Mouse (Mus musculus): Measurements from ENCODE around the gene Cul7. TPM values are rescaled to one million over a fixed set of nuclear protein-coding genes. Genes with fewer than 3 reads are reported as not detected.

The Cul7 gene
- polyA plus RNA-seq, 1 experiment from 2014 or later, result 30.5 TPM

- peaks cover 12% of the 10 kb centered on the region for H3K36me3 ChIP-seq (ENCODE audit: control insufficient read depth, insufficient read depth, low read length)
- 42% methylated on average over 15 of the region's 15 CpGs for WGBS
These were observed 326 bp upstream of the Cul7 start for GRCm38 (mm10) chr17:46649811-46650210.

GRCm38 (mm10) chr17:46651292-46651691, 1.2 kb downstream of the Cul7 start:
- H3K27ac ChIP-seq (ENCODE audit: low read depth, low read length), result peak overlapping the region; percentile 93; the same call in 1 of the 2 replicates
- WGBS, result 79% methylated on average over 17 of the region's 17 CpGs

More at GRCm38 (mm10) chr17:46649811-46650210, 326 bp upstream of the Cul7 start:
- Histone ChIP-seq H3K9ac (ENCODE audit: low read depth, low read length) (peak overlapping the region; percentile 92), H3K27me3 (ENCODE audit: control insufficient read depth, insufficient read depth, low read length) (no peaks in the 10 kb centered on the region), H3K4me1 (replicated peaks; ENCODE audit: control insufficient read depth, insufficient read depth, low read length) (peaks cover 12% of the 10 kb centered on the region; the same call in 1 of the 2 replicates), H3K27ac (ENCODE audit: low read depth, low read length) (peak overlapping the region; percentile 93), H3K4me2 (replicated peaks; ENCODE audit: low read depth, low read length) (peak overlapping the region; percentile 91), H3K9me3 (ENCODE audit: control insufficient read depth, low read length) (no peaks in the 10 kb centered on the region), H3K4me3 (ENCODE audit: low read depth, low read length) (peak overlapping the region; percentile 67)
- ATAC-seq (ENCODE audit: low FRiP score) (no peak), DNase-seq (ENCODE audit: low spot score) (no peak)

GRCm38 (mm10) chr17:46651755-46652547, 1.8 kb downstream of the Cul7 start:
- no peaks in the 10 kb centered on the region for H3K27me3 ChIP-seq (ENCODE audit: control insufficient read depth, insufficient read depth, low read length)
- DNase-seq (ENCODE audit: low spot score), result no peak

More at GRCm38 (mm10) chr17:46651292-46651691, 1.2 kb downstream of the Cul7 start:
- Histone ChIP-seq H3K9ac (ENCODE audit: low read depth, low read length) (peak overlapping the region; percentile 92), H3K27me3 (ENCODE audit: control insufficient read depth, insufficient read depth, low read length) (no peaks in the 10 kb centered on the region), H3K4me1 (replicated peaks; ENCODE audit: control insufficient read depth, insufficient read depth, low read length) (peaks cover 12% of the 10 kb centered on the region; the same call in 1 of the 2 replicates), H3K4me2 (replicated peaks; ENCODE audit: low read depth, low read length) (peak overlapping the region; percentile 91), H3K36me3 (ENCODE audit: control insufficient read depth, insufficient read depth, low read length) (peaks cover 16% of the 10 kb centered on the region), H3K4me3 (ENCODE audit: low read depth, low read length) (peak overlapping the region; percentile 67), H3K9me3 (ENCODE audit: control insufficient read depth, low read length) (no peaks in the 10 kb centered on the region)
- no peak for ATAC-seq (ENCODE audit: low FRiP score)
- no peak for DNase-seq (ENCODE audit: low spot score)

GRCm38 (mm10) chr17:46656054-46656453, 5.9 kb downstream of the Cul7 start:
- Histone ChIP-seq H3K4me3 (ENCODE audit: low read depth, low read length) (no peak overlapping the region), H3K4me2 (replicated peaks; ENCODE audit: low read depth, low read length) (no peak overlapping the region), H3K4me1 (replicated peaks; ENCODE audit: control insufficient read depth, insufficient read depth, low read length) (peaks cover 9% of the 10 kb centered on the region; the same call in 1 of the 2 replicates), H3K9ac (ENCODE audit: low read depth, low read length) (no peak overlapping the region), H3K27ac (ENCODE audit: low read depth, low read length) (no peak overlapping the region), H3K9me3 (ENCODE audit: control insufficient read depth, low read length) (no peaks in the 10 kb centered on the region), H3K36me3 (ENCODE audit: control insufficient read depth, insufficient read depth, low read length) (peaks cover 31% of the 10 kb centered on the region), H3K27me3 (ENCODE audit: control insufficient read depth, insufficient read depth, low read length) (no peaks in the 10 kb centered on the region)
- ATAC-seq (ENCODE audit: low FRiP score) (no peak), DNase-seq (ENCODE audit: low spot score) (no peak)
- 85% methylated on average over 6 of the region's 6 CpGs for WGBS

More at GRCm38 (mm10) chr17:46651755-46652547, 1.8 kb downstream of the Cul7 start:
- H3K27ac ChIP-seq (ENCODE audit: low read depth, low read length), result no peak overlapping the region
- WGBS, result 74% methylated on average over 20 of the region's 20 CpGs
- peaks cover 12% of the 10 kb centered on the region; the same call in 1 of the 2 replicates for H3K4me1 ChIP-seq (replicated peaks; ENCODE audit: control insufficient read depth, insufficient read depth, low read length)
- no peak for ATAC-seq (ENCODE audit: low FRiP score)
- peak overlapping the region; percentile 91 for H3K4me2 ChIP-seq (replicated peaks; ENCODE audit: low read depth, low read length)
- H3K9me3 ChIP-seq (ENCODE audit: control insufficient read depth, low read length), result no peaks in the 10 kb centered on the region
- H3K9ac ChIP-seq (ENCODE audit: low read depth, low read length), result peak overlapping the region; percentile 92
- peak overlapping the region; percentile 67; the same call in 1 of the 2 replicates for H3K4me3 ChIP-seq (ENCODE audit: low read depth, low read length)
- peaks cover 16% of the 10 kb centered on the region for H3K36me3 ChIP-seq (ENCODE audit: control insufficient read depth, insufficient read depth, low read length)

- no peak for ATAC-seq (ENCODE audit: low FRiP score)
- 96% methylated on average over 9 of the region's 9 CpGs for WGBS
- Histone ChIP-seq H3K4me3 (ENCODE audit: low read depth, low read length) (no peak overlapping the region), H3K4me1 (replicated peaks; ENCODE audit: control insufficient read depth, insufficient read depth, low read length) (no peaks in the 10 kb centered on the region), H3K36me3 (ENCODE audit: control insufficient read depth, insufficient read depth, low read length) (peaks cover 24% of the 10 kb centered on the region), H3K27ac (ENCODE audit: low read depth, low read length) (no peak overlapping the region), H3K9ac (ENCODE audit: low read depth, low read length) (no peak overlapping the region), H3K27me3 (ENCODE audit: control insufficient read depth, insufficient read depth, low read length) (no peaks in the 10 kb centered on the region), H3K9me3 (ENCODE audit: control insufficient read depth, low read length) (no peaks in the 10 kb centered on the region), H3K4me2 (replicated peaks; ENCODE audit: low read depth, low read length) (no peak overlapping the region)
- no peak for DNase-seq (ENCODE audit: low spot score)
These were observed 11.2 kb downstream of the Cul7 start for GRCm38 (mm10) chr17:46661351-46661750.

GRCm38 (mm10) chr17:46661981-46662380, 11.8 kb downstream of the Cul7 start:
- no peaks in the 10 kb centered on the region for H3K4me1 ChIP-seq (replicated peaks; ENCODE audit: control insufficient read depth, insufficient read depth, low read length)
- H3K9ac ChIP-seq (ENCODE audit: low read depth, low read length), result no peak overlapping the region
- ATAC-seq (ENCODE audit: low FRiP score) (no peak), DNase-seq (ENCODE audit: low spot score) (no peak)
- no peak overlapping the region for H3K27ac ChIP-seq (ENCODE audit: low read depth, low read length)
- no peak overlapping the region for H3K4me2 ChIP-seq (replicated peaks; ENCODE audit: low read depth, low read length)
- H3K4me3 ChIP-seq (ENCODE audit: low read depth, low read length), result no peak overlapping the region
- peaks cover 24% of the 10 kb centered on the region for H3K36me3 ChIP-seq (ENCODE audit: control insufficient read depth, insufficient read depth, low read length)
- WGBS, result 93% methylated on average over 12 of the region's 12 CpGs
- H3K27me3 ChIP-seq (ENCODE audit: control insufficient read depth, insufficient read depth, low read length), result no peaks in the 10 kb centered on the region
- H3K9me3 ChIP-seq (ENCODE audit: control insufficient read depth, low read length), result no peaks in the 10 kb centered on the region

GRCm38 (mm10) chr17:46662730-46663129, 12.6 kb downstream of the Cul7 start:
- no peak overlapping the region for H3K4me3 ChIP-seq (ENCODE audit: low read depth, low read length)
- H3K9ac ChIP-seq (ENCODE audit: low read depth, low read length), result no peak overlapping the region
- H3K36me3 ChIP-seq (ENCODE audit: control insufficient read depth, insufficient read depth, low read length), result peaks cover 21% of the 10 kb centered on the region
- no peaks in the 10 kb centered on the region for H3K9me3 ChIP-seq (ENCODE audit: control insufficient read depth, low read length)
- no peak overlapping the region for H3K4me2 ChIP-seq (replicated peaks; ENCODE audit: low read depth, low read length)
- H3K27ac ChIP-seq (ENCODE audit: low read depth, low read length), result no peak overlapping the region
- WGBS, result 95% methylated on average over 5 of the region's 5 CpGs
- no peak for DNase-seq (ENCODE audit: low spot score)
- no peak for ATAC-seq (ENCODE audit: low FRiP score)
- H3K27me3 ChIP-seq (ENCODE audit: control insufficient read depth, insufficient read depth, low read length), result no peaks in the 10 kb centered on the region
- no peaks in the 10 kb centered on the region for H3K4me1 ChIP-seq (replicated peaks; ENCODE audit: control insufficient read depth, insufficient read depth, low read length)

- H3K9ac ChIP-seq (ENCODE audit: low read depth, low read length), result no peak overlapping the region
- H3K27ac ChIP-seq (ENCODE audit: low read depth, low read length), result no peak overlapping the region
- no peaks in the 10 kb centered on the region for H3K4me1 ChIP-seq (replicated peaks; ENCODE audit: control insufficient read depth, insufficient read depth, low read length)
- no peak overlapping the region for H3K4me2 ChIP-seq (replicated peaks; ENCODE audit: low read depth, low read length)
- no peaks in the 10 kb centered on the region for H3K9me3 ChIP-seq (ENCODE audit: control insufficient read depth, low read length)
- peaks cover 13% of the 10 kb centered on the region; the same call in 1 of the 2 replicates for H3K36me3 ChIP-seq (ENCODE audit: control insufficient read depth, insufficient read depth, low read length)
- no peaks in the 10 kb centered on the region for H3K27me3 ChIP-seq (ENCODE audit: control insufficient read depth, insufficient read depth, low read length)
- H3K4me3 ChIP-seq (ENCODE audit: low read depth, low read length), result no peak overlapping the region
- ATAC-seq (ENCODE audit: low FRiP score) (no peak), DNase-seq (ENCODE audit: low spot score) (no peak)
- WGBS, result 94% methylated on average over 16 of the region's 16 CpGs
These were observed 17.6 kb downstream of the Cul7 start for GRCm38 (mm10) chr17:46667712-46668111.

GRCm38 (mm10) chr17:46669911-46670310, 19.8 kb downstream of the Cul7 start:
- no peaks in the 10 kb centered on the region for H3K27me3 ChIP-seq (ENCODE audit: control insufficient read depth, insufficient read depth, low read length)
- peaks cover 11% of the 10 kb centered on the region; the same call in 1 of the 2 replicates for H3K36me3 ChIP-seq (ENCODE audit: control insufficient read depth, insufficient read depth, low read length)
- no peak overlapping the region for H3K4me3 ChIP-seq (ENCODE audit: low read depth, low read length)
- ATAC-seq (ENCODE audit: low FRiP score) (no peak), DNase-seq (ENCODE audit: low spot score) (no peak)
- H3K4me2 ChIP-seq (replicated peaks; ENCODE audit: low read depth, low read length), result no peak overlapping the region
- WGBS, result 95% methylated on average over 10 of the region's 10 CpGs
- H3K4me1 ChIP-seq (replicated peaks; ENCODE audit: control insufficient read depth, insufficient read depth, low read length), result no peaks in the 10 kb centered on the region; the same call in 1 of the 2 replicates
- no peaks in the 10 kb centered on the region for H3K9me3 ChIP-seq (ENCODE audit: control insufficient read depth, low read length)
- no peak overlapping the region for H3K27ac ChIP-seq (ENCODE audit: low read depth, low read length)
- no peak overlapping the region for H3K9ac ChIP-seq (ENCODE audit: low read depth, low read length)

Data from hindbrain, embryonic 11.5 days (tissue).